Mouse (Mus musculus): ENCODE results near the gene Scn1b. TPM values are rescaled to one million over a fixed set of nuclear protein-coding genes. Genes with fewer than 3 reads are reported as not detected.
A peak's percentile ranks its signal among the peaks of the same experiment; 100 is the strongest.

The Scn1b gene
- total RNA-seq, 4 experiments from 2014 or later: 652 to 704 (median 680) TPM

GRCm38 (mm10) chr7:31088206-31088605 is 38.6 kb downstream of the Scn1b start:
- DNase-seq (ENCODE audit: low spot score in 2 of 2): no peak

- no peak for DNase-seq (ENCODE audit: low spot score in 2 of 2)
Observed at GRCm38 (mm10) chr7:31087262-31087661, 39.5 kb downstream of the Scn1b start.

GRCm38 (mm10) chr7:31086175-31086755 is 40.5 kb downstream of the Scn1b start:
- DNase-seq (ENCODE audit: low spot score in 2 of 2): no peak

- peak in 1 of 2 experiments; percentile 58 for DNase-seq (ENCODE audit: low spot score in 2 of 2)
Observed at GRCm38 (mm10) chr7:31085171-31085570, 41.6 kb downstream of the Scn1b start.

GRCm38 (mm10) chr7:31084140-31084539 is 42.7 kb downstream of the Scn1b start:
- no peak for DNase-seq (ENCODE audit: low spot score in 2 of 2)

- peak in 1 of 2 experiments; percentile 66 for DNase-seq (ENCODE audit: low spot score in 2 of 2)
Observed at GRCm38 (mm10) chr7:31082831-31083588, 43.8 kb downstream of the Scn1b start.

- no peak for DNase-seq (ENCODE audit: low spot score in 2 of 2)
Observed at GRCm38 (mm10) chr7:31082106-31082505, 44.7 kb downstream of the Scn1b start.

GRCm38 (mm10) chr7:31081106-31081505 is 45.7 kb downstream of the Scn1b start:
- no peak for DNase-seq (ENCODE audit: low spot score in 2 of 2)

- no peak for DNase-seq (ENCODE audit: low spot score in 2 of 2)
Observed at GRCm38 (mm10) chr7:31080611-31081010, 46.2 kb downstream of the Scn1b start.

GRCm38 (mm10) chr7:31079670-31080069 is 47.1 kb downstream of the Scn1b start:
- DNase-seq (ENCODE audit: low spot score in 2 of 2): no peak

GRCm38 (mm10) chr7:31077885-31078445 is 48.8 kb downstream of the Scn1b start:
- DNase-seq (ENCODE audit: low spot score in 2 of 2): no peak

GRCm38 (mm10) chr7:31077470-31077869 is 49.3 kb downstream of the Scn1b start:
- DNase-seq (ENCODE audit: low spot score in 2 of 2): peak in 1 of 2 experiments; percentile 71

GRCm38 (mm10) chr7:31076492-31076891 is 50.3 kb downstream of the Scn1b start, which contains the start of gene Fxyd3:
Fxyd3 (minus strand) TSS chr7:31076704.
- DNase-seq (ENCODE audit: low spot score in 2 of 2): no peak

- no peak for DNase-seq (ENCODE audit: low spot score in 2 of 2)
Observed at GRCm38 (mm10) chr7:31074713-31075069, 52.1 kb downstream of the Scn1b start.

GRCm38 (mm10) chr7:31074061-31074712 is 52.6 kb downstream of the Scn1b start:
- no peak for DNase-seq (ENCODE audit: low spot score in 2 of 2)

GRCm38 (mm10) chr7:31073546-31073945 is 53.3 kb downstream of the Scn1b start:
- DNase-seq (ENCODE audit: low spot score in 2 of 2): no peak

GRCm38 (mm10) chr7:31072326-31072725 is 54.5 kb downstream of the Scn1b start:
- no peak for DNase-seq (ENCODE audit: low spot score in 2 of 2)

- no peak for DNase-seq (ENCODE audit: low spot score in 2 of 2)
Observed at GRCm38 (mm10) chr7:31070324-31070723, 56.5 kb downstream of the Scn1b start.

GRCm38 (mm10) chr7:31069491-31069890 is 57.3 kb downstream of the Scn1b start:
- DNase-seq (ENCODE audit: low spot score in 2 of 2): no peak

- no peak for DNase-seq (ENCODE audit: low spot score in 2 of 2)
Observed at GRCm38 (mm10) chr7:31067836-31068235, 59.0 kb downstream of the Scn1b start.
